Mouse (Mus musculus) spleen, adult 2 months (tissue): ENCODE results near the gene Cxadr. TPM values are rescaled to one million over a fixed set of nuclear protein-coding genes. Genes with fewer than 3 reads are reported as not detected.

ENCODE experiments used
- DNase-seq, 2 experiments: peaks; one replicate each; pipeline versions ENCODE4 v3.0.0 to v3.0.0-alpha.2; 2012 to 2021; ENCODE audit warnings: low spot score in 2 of 2, low read depth in 1 of 2
- H3K27ac ChIP-seq: fragments of 200-500 bp; 2 replicates; pipeline ENCODE4 v1.5.1; 2012; ENCODE audit warnings: low read length, inconsistent platforms; ENCODE audit not compliant: insufficient read depth
- H3K27me3 ChIP-seq: fragments of 200-500 bp; 2 replicates; pipeline ENCODE4 v1.6.1; 2012; ENCODE audit warnings: mild to moderate bottlenecking, moderate library complexity, low read length, inconsistent platforms; ENCODE audit not compliant: control insufficient read depth, insufficient read depth
- H3K36me3 ChIP-seq: fragments of 200-500 bp; 2 replicates; pipeline ENCODE4 v1.6.1; 2012; ENCODE audit warnings: mild to moderate bottlenecking, low read length, inconsistent platforms; ENCODE audit not compliant: control insufficient read depth, insufficient read depth
- H3K4me1 ChIP-seq: fragments of 200-500 bp; 2 replicates; pipeline ENCODE4 v1.6.1; 2011; ENCODE audit warnings: inconsistent platforms; ENCODE audit not compliant: control insufficient read depth, insufficient read depth, insufficient read length
- H3K4me3 ChIP-seq: fragments of 200-500 bp; 2 replicates; pipeline ENCODE4 v1.5.1; 2011; ENCODE audit warnings: mild to moderate bottlenecking, inconsistent platforms; ENCODE audit not compliant: insufficient read depth, insufficient read length; ENCODE audit errors: extremely low read depth
- CTCF ChIP-seq: fragments of 200-500 bp; IDR thresholded peaks from 2 replicates; pipeline ENCODE4 v1.5.1; 2011; ENCODE audit warnings: mild to moderate bottlenecking, inconsistent platforms; ENCODE audit not compliant: insufficient read depth, insufficient read length, insufficient replicate concordance; ENCODE audit errors: extremely low read depth
- POLR2A ChIP-seq: fragments of 200-500 bp; IDR thresholded peaks from 2 replicates; pipeline ENCODE4 v1.6.1; 2011; ENCODE audit warnings: low read depth, low read length, inconsistent platforms
- WGBS: fragments of 180-500 bp; shearing (Covaris S2); methylation state at CpG from one replicate; pipeline ENCODE4 v1.1.7; 2018; 5-methylcytosine and 5-hydroxymethylcytosine counted together
- polyA plus RNA-seq: library from polyadenylated mRNA; depleted of rRNA; stranded (reverse); fragments of >200 nt; gene quantifications from 2 replicates; pipeline ENCODE4 v1.2.3, GENCODE M21; 2012; rRNA removed

The Cxadr gene
- polyA plus RNA-seq, 1 experiment: 1.5 TPM

GRCm38 (mm10) chr16:78398734-78399133 is 97.4 kb downstream of the Cxadr start:
- no peaks in the 10 kb centered on the region for H3K4me1 ChIP-seq
- no peak overlapping the region for H3K4me3 ChIP-seq
- no peaks in the 10 kb centered on the region for H3K36me3 ChIP-seq
- WGBS: 54% methylated on average over 6 of the region's 6 CpGs
- TF ChIP-seq POLR2A (no peak), CTCF (no peak)
- H3K27ac ChIP-seq: no peak overlapping the region
- DNase-seq: no peak
- H3K27me3 ChIP-seq: no peaks in the 10 kb centered on the region

GRCm38 (mm10) chr16:78399423-78399822 is 98.1 kb downstream of the Cxadr start:
- no peaks in the 10 kb centered on the region for H3K36me3 ChIP-seq
- no peak overlapping the region for H3K27ac ChIP-seq
- TF ChIP-seq CTCF (no peak), POLR2A (no peak)
- H3K27me3 ChIP-seq: no peaks in the 10 kb centered on the region
- H3K4me1 ChIP-seq: no peaks in the 10 kb centered on the region
- no peak for DNase-seq
- no peak overlapping the region for H3K4me3 ChIP-seq
- 88% methylated on average over 3 of the region's 3 CpGs for WGBS

GRCm38 (mm10) chr16:78402316-78402715 is 101.0 kb downstream of the Cxadr start:
- DNase-seq: no peak
- H3K36me3 ChIP-seq: no peaks in the 10 kb centered on the region
- H3K4me1 ChIP-seq: no peaks in the 10 kb centered on the region
- TF ChIP-seq POLR2A (no peak), CTCF (no peak)
- WGBS: 24% methylated on average over 2 of the region's 2 CpGs
- no peak overlapping the region for H3K27ac ChIP-seq
- H3K4me3 ChIP-seq: no peak overlapping the region
- no peaks in the 10 kb centered on the region for H3K27me3 ChIP-seq

GRCm38 (mm10) chr16:78406657-78407056 is 105.4 kb downstream of the Cxadr start:
- no peaks in the 10 kb centered on the region for H3K27me3 ChIP-seq
- no peak overlapping the region for H3K27ac ChIP-seq
- H3K4me3 ChIP-seq: no peak overlapping the region
- no peaks in the 10 kb centered on the region for H3K36me3 ChIP-seq
- 79% methylated on average over 2 of the region's 2 CpGs for WGBS
- DNase-seq: no peak
- H3K4me1 ChIP-seq: no peaks in the 10 kb centered on the region
- TF ChIP-seq CTCF (no peak), POLR2A (no peak)

GRCm38 (mm10) chr16:78407855-78408254 is 106.6 kb downstream of the Cxadr start:
- no peaks in the 10 kb centered on the region for H3K27me3 ChIP-seq
- H3K27ac ChIP-seq: no peak overlapping the region
- H3K36me3 ChIP-seq: no peaks in the 10 kb centered on the region
- 93% methylated on average over 6 of the region's 6 CpGs for WGBS
- no peak for TF ChIP-seq CTCF
- TF ChIP-seq POLR2A: no peak
- H3K4me1 ChIP-seq: no peaks in the 10 kb centered on the region
- H3K4me3 ChIP-seq: no peak overlapping the region
- DNase-seq: no peak

Other genes starting within 250 kb of the Cxadr start
- 1.6 TPM in 2 replicates for gene Btg3, start 75.7 kb downstream of the Cxadr start, polyA plus RNA-seq